Mouse (Mus musculus): ENCODE measurements around the gene Ryr3.
A peak's percentile ranks its signal among the peaks of the same experiment; 100 is the strongest.

Gene Ryr3

GRCm38 (mm10) chr2:113216746-113217461 lies at the start of gene Ryr3:
Gene Ryr3 (minus strand): TSS chr2:113217096.
- peak in 1 of 2 experiments; percentile 58 for DNase-seq (ENCODE audit: low spot score in 2 of 2)

DNA sequence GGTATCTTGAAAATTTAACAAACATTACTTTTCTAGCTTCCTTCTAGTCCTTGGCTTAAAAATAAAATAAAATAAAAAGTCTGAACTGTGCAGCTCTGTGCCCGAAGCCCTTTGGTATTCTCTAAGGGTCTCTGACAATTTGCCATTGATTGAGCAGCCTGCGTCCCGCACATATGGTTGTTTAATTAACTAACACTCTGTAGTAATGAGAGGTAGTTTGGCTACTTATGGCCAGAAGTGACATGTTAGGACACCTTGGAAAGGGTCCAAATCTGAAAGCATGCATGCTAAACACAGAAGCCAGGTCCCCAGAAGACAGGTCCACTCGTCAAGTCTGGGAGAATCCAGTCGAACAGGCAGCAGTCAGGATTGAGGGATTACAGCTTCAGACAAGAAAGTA lies 22.0 kb upstream of the Ryr3 start:
- DNase-seq (ENCODE audit: low spot score in 2 of 2) = no peak

DNA sequence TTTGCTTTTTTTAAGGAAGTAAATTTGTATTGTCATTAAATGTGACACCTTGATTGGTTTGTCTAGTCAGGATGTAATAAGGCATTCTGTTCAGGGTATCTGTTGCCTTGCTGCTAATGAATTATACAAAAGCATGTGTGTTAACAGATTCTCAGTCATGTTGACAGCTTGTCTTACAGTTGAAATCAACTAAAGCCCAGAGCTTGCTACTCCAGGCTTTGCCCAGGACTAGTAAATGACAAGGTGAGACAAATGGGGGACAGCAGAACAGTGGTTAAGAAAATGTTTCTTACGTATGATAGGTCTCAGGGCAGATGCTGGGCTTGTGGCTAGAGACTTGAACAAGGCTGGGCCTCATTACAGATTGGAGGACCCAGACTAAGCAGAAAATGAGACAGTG lies 20.1 kb upstream of the Ryr3 start:
- DNase-seq (ENCODE audit: low spot score in 2 of 2) = no peak

DNA sequence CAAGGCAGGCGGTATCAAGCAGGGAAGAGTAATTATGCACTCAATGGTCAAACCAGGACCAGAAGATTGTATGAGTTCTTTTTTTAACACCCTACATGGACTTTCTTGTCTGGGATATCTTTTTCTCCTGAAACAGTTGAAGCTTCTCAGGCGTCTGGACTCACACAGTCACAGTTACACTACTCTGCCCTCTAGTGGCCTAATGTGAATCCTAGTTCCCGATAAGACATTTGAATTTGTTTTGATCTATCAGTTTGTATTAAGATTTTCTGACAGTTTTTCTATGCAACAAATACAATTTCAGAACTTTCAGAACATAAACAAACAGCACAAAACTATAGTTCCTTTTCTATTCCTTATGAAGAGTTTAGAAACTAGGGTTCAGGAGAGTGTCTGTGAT lies 17.7 kb upstream of the Ryr3 start:
- DNase-seq (ENCODE audit: low spot score in 2 of 2) = peak in 1 of 2 experiments; percentile 65

DNA sequence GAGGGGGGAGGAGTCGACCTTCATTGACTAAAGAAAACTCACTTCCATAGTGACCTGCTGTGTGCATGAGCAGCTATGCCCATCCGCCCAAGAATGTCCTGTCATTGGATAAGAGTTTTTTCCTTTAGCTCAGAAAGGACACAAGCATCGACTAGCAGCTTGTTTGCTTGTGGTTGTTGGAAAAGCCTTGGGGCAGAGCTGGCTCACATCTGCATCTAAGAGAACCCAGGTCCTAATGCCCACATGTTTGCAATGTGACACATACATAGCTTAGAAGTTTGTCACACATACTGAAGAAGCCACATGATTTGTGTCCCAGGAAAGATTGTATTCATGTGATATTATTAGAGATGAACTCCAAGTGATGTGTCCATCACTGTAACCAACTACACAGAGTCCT lies 16.5 kb upstream of the Ryr3 start:
- no peak for DNase-seq (ENCODE audit: low spot score in 2 of 2)

DNA sequence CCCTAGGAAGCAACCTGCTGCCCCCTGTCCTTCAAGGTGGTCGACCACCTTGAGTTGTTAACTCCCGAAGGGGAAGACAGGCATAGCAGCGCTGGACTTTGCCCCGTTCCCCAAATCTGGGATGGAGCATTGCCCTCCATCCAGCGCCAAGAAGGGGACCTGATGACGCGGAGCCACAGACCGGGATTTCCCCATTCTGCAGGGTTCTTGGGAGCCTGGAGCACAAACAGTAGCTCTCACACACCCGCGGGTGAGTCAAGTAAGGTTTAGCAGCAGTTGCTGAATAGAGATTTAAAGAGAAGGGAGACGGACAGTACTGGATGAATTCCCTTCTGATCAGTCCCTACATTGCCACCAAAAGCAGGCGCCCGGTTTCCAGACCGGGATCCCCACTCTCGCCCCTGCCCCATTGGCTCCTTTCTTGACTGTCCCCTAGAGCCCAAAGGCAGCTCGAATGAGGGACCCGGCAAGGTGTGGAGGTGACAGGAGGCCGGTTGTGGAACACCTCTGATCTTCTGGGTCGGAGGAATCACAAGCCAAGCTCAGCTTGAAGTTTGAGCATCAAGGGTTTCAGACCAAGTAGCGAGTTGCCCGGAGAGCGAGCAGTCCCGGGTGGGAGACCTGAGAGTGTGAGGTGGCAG lies 671 bp downstream of the Ryr3 start:
- peak in 1 of 2 experiments; percentile 20 for DNase-seq (ENCODE audit: low spot score in 2 of 2)

GRCm38 (mm10) chr2:113210023-113210422 lies 6.9 kb downstream of the Ryr3 start:
- DNase-seq (ENCODE audit: low spot score in 2 of 2) = peak in 1 of 2 experiments; percentile 6

DNA sequence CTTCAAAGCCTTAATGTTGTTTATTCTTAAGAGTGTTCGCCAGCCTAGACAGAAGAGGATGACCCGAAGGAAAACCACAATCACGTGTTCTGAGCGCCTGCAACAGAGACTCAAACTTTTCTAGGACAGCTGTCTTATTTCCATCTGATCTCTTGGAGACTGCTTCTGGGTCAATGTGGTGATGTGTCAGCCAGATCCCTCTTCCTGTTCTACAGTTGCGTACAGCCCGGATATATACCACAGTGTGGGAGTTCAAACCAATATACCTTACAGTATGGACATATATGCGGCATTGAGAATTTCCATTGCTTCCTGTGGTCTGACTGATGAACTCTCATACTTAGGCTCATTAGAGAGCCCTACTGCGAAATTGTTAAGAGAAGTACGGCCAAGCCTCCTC lies 7.6 kb downstream of the Ryr3 start:
- no peak for DNase-seq (ENCODE audit: low spot score in 2 of 2)

- peak in 1 of 2 experiments; percentile 29 for DNase-seq (ENCODE audit: low spot score in 2 of 2)
Observed at GRCm38 (mm10) chr2:113202857-113203256, 14.0 kb downstream of the Ryr3 start.

DNA sequence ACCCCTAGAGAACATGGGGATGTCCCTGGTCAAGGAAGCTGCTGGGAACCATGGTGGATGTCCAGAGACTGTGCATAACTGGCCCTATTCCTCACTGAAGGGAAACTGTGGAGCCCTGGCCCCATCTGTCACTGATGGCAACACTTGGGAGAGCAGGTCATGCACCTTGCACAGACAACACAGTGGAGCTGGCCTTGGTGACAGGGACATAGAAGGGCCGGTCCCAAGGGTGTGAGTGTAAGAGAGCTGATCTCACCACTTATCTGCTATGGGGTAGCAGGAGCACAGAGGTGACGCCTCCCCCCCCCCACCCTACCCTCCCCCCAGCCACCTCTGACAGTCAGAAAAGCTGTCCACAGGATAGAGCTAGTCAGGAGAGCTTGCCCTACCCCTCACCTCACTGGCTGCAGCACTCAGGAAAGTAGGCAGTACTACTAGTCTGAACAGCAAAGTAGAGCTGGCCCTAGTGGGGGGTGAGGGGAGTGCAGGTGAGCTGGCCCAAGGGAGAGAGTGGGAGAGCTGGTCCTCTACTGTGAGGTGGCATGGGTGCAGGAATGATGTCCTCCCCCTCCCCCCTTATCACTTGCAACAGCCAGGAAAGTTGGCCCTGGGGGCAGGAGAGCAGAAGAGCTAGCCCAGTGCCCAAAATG lies 17.7 kb downstream of the Ryr3 start:
- DNase-seq (ENCODE audit: low spot score in 2 of 2) = no peak

DNA sequence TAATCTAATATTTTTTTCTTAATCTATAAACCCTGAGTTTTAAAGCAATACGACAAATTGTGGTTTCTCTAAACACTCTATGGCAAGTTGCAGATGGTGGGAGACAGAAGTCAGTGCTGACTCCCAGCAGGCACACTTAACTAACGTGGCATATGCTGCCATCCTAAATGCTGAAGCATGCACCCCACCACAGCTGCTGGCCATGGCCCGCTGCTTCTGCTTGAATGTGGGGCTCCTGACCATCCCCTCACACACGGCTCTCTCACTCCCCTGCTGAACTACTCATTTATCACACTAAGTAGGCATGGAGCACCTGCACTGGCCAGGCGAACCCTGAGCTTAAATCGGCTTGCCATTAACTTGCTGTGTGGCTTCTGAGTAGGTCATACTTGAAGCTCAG lies 29.7 kb downstream of the Ryr3 start:
- no peak for DNase-seq (ENCODE audit: low spot score in 2 of 2)

DNA sequence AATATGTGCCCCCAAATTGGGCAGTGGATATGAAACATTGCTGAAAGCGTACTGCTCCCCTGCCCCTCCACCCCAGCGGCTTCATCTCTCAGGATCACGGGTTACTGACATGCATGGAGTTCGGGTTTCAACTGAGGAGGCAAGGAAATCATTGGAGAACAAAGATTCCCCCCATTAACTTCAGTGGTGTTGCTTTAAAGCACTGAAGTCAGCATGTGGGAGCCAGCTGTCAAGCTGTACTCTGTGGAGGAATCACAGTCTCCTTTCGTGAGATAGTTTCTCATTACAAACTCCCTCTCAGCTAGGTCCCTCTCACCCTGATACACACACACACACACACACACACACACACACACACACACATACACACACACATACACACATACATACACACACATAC lies 35.2 kb downstream of the Ryr3 start:
- DNase-seq (ENCODE audit: low spot score in 2 of 2) = no peak

DNA sequence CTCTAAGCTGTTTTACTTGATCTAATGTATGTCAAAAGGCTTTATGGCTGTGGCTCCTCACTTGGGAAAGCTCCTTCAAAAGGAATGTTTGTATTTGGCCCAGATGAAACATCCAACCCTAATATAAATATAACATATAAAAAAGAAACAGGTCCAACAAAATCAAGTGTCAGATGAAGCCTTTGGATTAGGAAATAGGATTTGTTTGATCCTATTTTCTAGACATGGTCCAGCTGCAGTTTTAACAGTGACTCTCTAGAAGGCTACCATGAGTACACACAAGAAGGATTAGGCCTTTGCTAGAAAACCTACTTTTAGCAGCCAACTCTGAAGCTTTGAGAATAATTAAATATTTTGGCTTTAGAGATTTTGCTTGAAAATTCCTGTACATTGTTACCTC lies 38.8 kb downstream of the Ryr3 start:
- no peak for DNase-seq (ENCODE audit: low spot score in 2 of 2)

- DNase-seq (ENCODE audit: low spot score in 2 of 2) = no peak
Observed at GRCm38 (mm10) chr2:113176337-113176736, 40.6 kb downstream of the Ryr3 start.

DNA sequence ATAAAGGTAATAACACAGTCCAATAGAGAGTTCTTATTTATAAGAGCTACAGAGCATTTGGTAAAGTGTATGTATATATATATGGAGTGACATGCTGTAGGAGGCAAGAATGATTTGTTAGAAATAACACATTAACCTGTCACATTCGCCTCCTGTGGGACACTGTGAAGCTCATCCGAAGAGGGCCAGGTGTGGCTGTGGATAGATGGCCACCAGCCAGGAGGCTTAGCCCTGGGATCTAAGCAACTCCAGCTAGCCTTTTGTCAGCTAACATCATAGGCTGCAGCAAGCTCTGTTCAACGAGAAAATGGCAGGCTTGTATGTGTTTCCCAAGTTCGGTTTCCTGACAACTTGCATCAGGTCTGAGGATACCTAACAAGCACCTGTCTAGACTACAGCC lies 48.8 kb downstream of the Ryr3 start:
- no peak for DNase-seq (ENCODE audit: low spot score in 2 of 2)

DNA sequence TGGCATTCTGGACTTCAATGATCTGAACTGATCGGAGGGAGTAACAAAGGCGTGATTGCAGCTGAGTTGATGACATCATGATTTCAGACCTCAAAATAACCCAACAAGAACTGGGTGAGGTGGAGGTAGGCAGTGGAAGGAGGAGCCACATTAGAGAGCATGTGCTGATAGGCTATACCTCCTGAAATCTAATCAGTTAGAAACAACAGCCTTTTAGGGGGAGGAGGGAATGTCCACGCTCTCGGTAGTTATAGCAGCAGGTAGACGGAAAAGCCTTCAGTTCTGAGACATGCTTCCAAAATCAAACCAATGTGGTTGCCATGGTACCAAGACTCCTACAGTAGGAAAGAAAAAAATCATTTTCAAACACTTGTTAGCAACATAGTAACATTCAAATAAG lies 55.4 kb downstream of the Ryr3 start:
- DNase-seq (ENCODE audit: low spot score in 2 of 2) = peak; percentile 35 to 49

DNA sequence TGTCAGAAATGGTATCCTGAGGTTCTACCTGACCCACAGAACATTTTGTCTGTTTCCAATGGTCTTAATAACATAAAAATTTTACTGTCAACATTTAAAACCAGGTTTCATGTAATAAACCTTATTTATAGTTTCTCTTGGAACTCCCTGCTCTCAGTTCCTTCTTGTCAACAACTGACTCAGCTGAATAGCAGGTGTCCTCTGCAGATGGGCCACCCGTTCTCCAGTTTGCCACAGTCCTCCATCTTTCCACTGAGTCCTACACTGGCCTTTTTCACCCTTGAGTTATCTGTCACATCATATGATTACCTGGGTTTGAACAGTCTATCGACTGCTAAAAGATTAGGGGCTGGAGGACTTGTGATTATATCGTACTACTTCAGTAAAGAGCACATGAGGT lies 79.1 kb downstream of the Ryr3 start:
- no peak for DNase-seq (ENCODE audit: low spot score in 2 of 2)

GRCm38 (mm10) chr2:113123476-113123875 lies 93.4 kb downstream of the Ryr3 start:
- DNase-seq (ENCODE audit: low spot score in 2 of 2) = no peak

- no peak for DNase-seq (ENCODE audit: low spot score in 2 of 2)
Observed at GRCm38 (mm10) chr2:113119080-113119479, 97.8 kb downstream of the Ryr3 start.

DNA sequence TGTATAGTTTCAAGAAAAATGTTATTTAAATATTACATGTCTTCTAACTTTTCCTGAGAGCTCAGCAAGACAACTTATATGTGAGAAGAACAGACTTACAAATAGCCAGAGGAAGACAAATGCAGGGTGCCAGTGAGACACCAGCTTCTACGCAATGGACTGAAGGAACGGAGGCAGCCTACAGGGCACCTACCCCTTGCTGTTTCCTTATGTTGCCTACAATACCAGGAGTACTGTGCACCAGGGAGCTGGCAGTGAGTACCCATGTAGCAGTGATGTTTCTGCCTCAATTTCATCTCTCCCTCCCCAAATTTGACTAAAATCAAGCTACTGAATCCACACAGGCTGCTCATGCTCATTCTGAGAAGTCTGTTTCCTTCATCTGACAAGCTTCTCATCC lies 100.1 kb downstream of the Ryr3 start:
- no peak for DNase-seq (ENCODE audit: low spot score in 2 of 2)

GRCm38 (mm10) chr2:113115897-113116283 lies 101.0 kb downstream of the Ryr3 start:
- no peak for DNase-seq (ENCODE audit: low spot score in 2 of 2)

DNA sequence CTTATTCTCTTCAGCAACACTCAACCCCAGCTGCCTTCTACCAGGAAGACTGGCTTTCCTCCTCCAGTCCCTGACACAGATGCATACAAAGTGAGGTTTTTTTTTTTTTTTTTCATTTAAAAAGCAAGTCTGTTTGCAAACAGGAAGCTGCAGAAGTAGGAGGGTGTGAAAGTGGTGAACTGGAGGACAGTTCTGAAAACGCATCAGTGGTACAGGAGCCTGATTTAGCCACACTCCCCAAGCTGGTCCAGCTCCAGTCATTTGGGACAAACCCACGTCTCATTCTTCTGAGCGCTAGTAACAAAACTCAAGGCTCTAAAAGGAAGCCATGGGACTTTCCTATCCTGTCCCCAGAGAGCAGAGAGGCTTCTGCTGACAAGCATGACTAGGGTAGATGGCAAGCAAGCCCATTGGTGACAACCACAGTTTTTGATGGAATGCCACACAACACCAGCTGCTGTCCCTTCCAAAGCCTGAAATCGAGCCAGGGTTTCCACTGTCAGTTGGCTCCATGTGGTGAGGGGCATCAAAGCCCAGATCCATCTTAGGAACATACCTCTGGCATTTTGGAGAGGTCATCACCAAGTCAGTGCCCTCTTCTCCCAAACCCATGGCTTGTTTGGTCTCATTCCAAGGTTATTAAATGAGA lies 101.5 kb downstream of the Ryr3 start:
- DNase-seq (ENCODE audit: low spot score in 2 of 2) = peak in 1 of 2 experiments; percentile 34

DNA sequence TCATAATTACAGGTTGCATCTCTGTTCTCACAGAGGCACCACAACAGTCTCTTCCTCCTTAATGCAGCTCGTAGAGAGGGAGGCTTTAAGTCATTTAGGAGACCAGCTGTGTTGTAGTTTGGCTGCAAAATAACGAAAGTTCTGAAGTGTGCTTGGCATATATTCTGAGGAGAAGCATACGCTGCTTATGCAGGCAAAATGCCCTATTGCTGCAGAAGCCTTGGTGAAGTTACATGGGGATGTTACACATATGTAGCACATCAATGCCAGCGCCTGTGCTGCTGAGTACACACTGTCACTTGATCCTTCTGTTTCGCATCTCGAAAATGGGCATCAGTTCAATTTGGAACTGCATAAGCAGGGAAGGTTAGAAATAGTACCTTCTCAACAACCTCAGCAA lies 112.3 kb downstream of the Ryr3 start:
- peak; percentile 3 to 41 for DNase-seq (ENCODE audit: low spot score in 2 of 2)
